Mouse (Mus musculus): ENCODE results near the gene Fto. TPM values are rescaled to one million over a fixed set of nuclear protein-coding genes. Genes with fewer than 3 reads are reported as not detected.

Fto gene
- total RNA-seq, 2 experiments from 2014 or later: 95.4 to 98.1 TPM

DNA sequence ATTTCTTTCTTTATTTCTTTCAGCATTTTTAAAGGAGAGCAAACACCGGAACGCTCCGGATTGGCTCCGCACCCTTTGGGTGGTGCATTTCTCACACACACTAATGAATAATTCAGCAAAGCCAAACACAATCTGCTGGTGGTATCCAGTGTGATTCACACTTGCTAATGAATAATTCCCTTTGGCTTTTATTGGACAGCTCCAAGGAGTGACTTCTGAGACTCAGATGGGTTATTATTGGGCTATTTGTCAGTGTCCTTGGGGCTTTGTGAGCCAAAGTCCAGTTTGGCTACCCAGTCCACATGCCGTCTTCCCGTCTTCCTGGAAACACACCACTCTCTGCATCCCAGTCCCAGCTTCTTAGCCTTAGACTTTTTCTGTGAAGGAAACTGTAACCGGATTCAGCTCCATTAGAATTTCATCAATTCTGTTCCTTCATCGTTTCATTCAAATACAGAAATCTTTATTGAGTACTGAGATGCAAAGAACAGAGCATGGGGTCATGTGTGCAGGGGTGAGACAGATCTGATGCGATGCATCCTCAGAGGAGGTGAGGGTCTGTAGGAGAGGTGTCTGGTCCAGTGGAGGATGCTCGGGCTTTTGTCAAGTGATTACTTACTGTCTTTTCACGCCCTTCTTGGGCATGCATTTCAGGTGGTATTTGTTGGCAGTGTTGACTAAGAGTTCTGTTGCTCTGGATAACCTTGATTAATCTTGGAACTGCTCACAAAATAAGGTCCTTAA, 42.8 kb downstream of the Fto start:
- no peak for DNase-seq (ENCODE audit: low spot score in 2 of 2)

DNA sequence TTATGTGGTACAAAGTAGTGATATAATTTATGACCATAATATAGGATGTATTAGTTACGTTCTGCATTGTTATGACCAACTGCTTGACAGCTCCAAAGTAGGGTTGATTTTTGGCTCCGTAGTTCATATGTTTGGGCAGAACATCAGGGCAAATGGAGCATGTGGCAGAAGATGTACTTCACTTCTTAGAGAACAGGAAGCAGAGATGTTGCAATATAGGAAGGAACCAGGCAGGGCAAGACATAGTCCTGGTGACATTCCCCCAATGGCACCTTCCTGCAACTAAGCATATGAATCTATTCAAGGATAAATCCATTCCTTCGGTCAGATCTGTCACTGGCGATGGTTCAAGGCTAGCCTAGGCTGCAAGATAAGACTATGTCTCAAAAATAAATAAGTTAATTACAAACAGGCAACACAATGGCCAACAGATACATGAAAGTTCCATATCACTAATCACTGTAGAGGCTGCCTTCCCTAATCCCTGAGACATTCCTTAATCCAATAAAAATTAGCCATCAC, 44.2 kb downstream of the Fto start:
- DNase-seq (ENCODE audit: low spot score in 2 of 2): no peak

DNA sequence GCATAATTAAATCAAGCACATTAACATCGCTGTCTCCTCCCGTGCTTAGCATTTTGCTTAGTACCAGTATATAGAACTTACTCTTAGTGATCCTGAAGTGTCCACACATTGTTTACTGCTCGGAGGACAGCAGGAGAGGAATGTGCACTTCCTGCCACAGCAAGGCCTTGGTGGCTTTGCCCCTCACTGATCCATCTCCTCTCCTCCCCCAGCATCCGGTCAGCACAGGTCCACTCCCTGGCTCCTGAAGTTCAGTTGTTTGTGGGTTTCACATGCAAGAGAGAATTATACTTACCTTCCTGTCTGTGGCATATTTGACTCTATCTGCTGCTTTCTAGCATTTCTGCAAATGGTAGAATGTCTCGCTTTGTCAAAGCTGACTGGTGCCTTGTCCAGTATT, 44.7 kb downstream of the Fto start:
- no peak for DNase-seq (ENCODE audit: low spot score in 2 of 2)

DNA sequence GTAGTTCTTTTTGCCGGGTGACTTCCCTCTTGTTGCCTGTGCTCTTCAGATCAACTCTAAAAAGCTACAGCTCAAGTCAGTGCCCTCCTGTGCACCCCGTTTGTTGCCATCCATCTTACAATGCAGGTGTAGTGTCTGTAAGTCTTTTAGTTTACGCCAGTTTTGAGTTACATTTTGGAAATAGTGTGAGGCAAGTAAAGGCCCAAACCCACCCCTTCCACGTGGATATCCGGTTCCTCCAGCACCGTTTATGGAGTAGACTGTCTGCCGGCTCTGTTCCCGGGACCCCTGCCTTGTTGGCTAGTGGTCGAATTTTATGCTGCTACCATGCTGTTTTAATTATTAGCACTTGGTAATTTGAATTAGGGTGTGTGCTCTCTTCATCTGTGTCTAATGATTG, 46.2 kb downstream of the Fto start:
- no peak for DNase-seq (ENCODE audit: low spot score in 2 of 2)

DNA sequence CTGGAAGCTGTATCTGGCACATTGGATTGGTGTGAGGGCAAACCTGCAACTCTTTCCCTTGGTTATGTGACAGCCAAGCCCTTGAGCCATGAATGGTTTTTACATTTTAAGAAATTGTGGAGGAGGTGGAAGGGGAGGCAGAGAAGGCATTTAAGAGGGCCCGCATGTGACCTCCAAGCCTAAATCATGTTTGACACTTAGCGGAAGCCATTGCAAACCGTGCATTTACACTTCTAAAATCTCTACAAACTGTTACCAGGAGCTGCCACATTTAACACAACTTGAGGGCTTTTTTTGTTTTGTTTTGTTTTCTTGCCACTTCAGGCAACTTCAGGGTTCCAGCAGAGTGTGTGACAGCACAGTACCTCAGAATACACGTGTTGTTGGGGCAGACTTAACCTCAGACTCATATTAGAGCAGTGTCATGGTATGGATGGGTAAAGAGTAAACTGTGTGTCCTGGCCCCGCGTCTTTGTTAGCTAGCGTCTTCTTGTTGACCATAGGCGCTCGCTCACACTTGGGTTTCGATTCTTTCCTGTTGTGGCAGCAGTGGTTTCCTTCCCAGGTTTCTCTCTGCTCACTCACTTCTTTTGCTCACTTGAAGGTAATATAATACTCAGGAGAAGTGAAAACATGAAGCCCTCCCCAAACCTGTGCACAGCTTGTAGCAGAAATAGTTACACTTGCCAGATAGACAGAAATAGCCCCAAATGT, 47.5 kb downstream of the Fto start:
- DNase-seq (ENCODE audit: low spot score in 2 of 2): no peak

DNA sequence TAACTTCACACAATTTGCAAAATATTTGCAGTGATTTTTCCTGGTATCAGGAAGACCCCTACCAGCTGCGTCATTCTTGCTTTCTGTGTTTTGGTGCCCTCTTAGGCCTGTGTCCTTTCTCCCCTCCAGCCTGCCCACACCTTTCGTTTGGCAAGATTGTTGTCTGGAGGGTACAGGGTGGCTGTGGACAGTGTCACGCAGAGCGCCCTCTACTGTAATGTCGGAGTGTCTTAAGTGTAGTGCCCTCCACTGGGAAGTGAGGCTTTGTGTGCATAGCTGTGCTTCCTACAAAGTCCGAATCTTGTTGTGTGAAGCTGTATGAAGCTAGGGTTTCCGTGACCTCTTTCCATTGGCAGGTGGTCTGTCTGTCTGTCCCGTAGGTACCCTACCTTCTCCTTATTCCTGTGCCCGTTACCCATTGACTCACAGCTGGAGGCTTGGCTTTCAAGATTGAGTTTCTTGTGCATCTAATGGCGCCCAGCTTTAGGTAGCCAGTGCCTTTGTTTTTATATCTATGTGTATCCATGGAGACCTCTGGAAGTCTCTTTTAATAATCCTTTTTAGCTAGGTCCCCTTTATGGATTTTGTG, 50.0 kb downstream of the Fto start:
- no peak for DNase-seq (ENCODE audit: low spot score in 2 of 2)

DNA sequence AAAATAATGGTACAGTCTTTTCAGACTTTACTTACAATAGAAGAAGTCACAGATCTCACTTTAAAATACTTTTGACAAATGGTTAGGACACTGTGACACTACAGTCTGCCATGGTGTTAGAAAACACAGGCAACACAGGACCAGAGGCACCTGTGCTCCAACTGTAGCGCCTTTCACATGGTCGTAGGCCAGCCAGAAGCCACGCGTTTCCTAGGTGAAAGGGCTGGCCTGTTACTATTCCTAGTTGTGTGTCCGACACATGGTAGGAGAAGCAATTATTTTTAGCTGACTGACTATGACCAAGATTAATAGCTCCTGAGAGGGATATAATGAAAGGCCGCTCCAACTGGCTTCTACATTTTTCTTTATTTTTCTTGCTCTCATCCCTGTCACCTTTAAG, 50.9 kb downstream of the Fto start:
- no peak for DNase-seq (ENCODE audit: low spot score in 2 of 2)

DNA sequence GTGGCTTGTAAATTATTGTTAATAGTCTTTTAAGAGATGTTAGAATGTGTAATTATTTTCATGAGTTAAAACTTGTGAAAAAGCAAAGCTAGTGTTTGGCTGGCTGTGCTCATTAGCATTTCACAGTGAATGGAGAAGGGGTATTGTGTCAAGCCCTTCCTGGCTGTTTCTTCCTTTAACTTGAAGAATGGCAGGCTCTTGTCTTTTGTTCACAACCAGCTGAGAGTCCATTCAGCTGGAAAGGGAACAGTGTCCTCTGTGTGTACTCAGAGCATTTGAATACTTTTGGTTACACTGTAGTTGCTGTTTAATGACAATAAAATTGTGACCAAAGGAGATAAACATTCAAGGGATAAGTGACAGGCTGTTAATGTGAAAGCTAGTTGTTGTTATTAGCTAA, 52.5 kb downstream of the Fto start:
- DNase-seq (ENCODE audit: low spot score in 2 of 2): no peak

DNA sequence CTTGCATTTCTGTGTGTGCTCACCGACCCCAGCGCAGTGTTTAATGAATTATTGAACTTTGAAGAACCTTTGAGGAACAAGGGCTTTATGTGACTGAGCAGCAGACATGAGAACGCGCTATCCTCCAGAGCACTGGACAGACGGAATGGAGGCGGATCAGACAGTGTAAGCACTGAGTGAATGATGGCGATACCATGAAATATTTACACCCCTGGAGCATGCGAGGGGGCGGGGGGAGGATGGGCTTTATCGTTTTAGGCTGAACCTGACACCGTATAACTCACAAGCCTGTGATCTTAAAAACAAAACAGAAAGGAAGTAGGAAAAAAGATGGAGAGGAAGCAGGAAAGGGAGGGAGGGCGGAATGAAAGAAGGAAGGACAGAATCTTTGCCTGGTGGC, 57.6 kb downstream of the Fto start:
- no peak for DNase-seq (ENCODE audit: low spot score in 2 of 2)

DNA sequence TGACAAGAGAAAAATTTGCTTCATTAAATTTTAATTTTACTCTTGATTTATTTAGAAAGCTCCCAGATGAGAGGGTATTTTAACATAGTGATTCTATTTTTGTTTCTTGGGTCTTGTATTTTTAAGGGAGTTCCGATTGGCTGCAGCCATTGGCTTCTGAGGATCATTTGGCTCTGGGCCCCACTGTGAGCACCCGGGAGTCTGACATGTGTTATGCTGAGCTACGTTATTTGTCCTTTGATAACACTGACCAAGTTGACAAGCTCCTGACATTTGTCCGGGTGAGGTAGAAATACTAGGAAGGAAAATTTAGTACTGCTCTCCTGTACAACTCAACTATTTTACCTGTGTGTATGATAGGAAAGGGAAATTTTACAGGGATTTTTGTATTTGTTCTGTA, 58.7 kb downstream of the Fto start:
- no peak for DNase-seq (ENCODE audit: low spot score in 2 of 2)

DNA sequence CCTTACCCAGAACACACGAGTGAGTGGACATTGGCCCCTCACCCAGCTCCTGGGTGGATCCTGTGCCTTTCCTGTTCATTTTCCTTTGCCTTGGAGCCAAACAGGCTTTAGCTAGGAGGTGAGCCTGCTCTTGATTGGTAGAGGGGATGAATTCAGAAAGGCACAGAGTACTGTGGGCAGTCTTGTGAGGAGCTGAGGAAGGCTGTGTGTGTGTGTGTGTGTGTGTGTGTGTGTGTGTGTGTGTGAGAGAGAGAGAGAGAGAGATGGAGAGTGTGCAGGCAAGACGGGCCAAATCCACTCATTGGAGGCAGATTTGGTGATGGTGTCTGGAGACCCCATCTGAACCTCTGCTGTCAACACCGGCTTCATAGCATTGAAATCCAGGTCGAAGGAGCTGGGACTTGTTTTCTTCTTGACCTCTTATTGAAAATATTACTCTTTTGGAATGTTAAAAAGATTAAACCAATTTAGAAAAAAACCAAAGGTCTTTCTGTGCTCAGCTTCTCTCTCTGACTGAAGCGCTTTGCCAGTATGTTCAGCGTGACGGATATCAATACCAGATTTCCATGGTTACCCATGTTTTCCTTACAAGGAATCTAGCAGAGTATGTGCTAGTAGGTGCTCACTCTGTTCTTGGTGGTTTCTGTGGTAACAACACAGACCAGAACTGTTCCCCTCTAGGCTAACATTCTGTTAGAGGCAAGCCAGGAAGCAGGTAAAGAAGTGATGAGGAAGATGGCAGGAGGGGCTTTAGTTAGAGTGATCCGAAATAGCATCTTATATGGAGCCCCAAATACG, 59.7 kb downstream of the Fto start:
- DNase-seq (ENCODE audit: low spot score in 2 of 2): no peak

DNA sequence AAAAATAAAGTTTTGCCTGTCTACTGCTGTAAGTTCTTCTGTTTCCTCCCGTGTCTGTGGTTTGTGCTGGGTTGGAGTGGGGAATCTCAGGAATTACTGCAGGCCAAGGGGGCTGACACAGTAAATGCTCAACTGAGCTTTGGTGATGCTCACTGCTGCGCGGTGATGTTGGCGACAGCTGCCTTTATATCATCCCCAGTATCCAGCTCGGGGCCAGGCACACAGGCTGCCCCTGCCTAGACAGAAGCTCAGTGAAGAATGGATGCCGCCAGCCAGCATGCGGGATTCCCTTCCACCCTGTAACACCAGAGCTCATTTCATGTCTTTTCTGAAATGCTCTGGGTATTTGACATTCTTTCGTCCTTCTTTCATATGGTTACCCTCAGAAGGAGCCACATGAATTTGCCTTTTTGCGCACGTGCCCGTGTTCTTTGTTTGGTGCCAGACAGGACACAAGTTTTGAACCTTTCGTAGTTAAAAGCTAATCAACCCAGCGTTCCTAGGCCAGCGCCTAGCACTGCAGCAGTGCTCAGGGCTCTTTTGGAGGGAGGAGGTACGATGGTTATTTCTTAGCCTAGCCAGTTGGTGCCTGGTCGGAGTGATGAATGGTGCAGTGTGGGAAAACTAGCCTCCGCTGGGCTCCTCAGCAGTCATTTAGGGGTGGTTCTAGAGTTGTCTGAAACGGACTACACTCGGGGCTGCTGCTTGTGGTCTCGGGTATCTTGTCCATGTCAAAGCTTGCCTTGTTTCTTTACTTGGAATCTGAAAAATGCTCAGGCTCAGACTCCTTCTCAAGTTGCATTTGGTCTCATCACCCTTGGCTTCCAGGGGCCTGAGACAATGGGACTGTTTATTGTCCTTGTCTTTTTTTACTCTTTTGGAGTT, 62.0 kb downstream of the Fto start:
- DNase-seq (ENCODE audit: low spot score in 2 of 2): no peak

DNA sequence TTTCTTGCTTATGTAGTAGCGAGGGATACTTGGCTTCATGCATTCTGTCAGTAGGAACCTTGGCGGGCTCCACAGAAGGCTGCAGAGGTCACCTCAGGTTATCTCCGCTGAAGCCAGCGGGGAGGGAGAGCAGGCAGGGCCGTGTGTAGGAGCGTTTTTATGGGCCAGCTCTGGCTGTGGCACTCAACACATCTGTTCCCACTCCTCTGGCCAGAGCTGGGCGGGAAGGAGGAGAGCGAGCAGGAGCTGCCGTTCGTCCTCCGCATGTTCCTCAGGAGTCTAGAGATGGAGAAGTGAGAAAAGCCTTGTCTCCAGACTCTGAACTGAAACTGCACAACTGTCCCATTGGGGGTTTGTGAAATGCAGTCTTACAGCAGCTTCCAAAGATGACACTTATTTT, 63.5 kb downstream of the Fto start:
- no peak for DNase-seq (ENCODE audit: low spot score in 2 of 2)

DNA sequence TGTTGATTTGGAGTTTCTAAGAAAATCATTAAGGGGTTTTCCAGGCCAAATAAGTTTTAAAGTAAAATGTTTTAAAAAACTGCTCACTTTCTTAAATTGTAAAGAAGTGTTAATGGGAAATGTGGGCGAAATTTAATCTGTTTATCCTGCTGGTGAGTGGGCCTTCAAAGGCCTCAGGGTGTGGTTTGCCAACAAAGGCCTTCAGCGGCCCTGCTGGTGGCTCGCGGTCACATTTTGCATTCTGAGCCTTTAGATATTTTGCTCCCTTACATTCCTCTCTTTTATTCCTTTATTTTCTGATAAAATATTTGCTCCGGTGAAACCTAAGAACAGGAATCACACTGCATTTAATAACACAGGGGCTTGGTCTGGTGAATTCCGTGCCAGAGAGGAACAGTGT, 64.0 kb downstream of the Fto start:
- no peak for DNase-seq (ENCODE audit: low spot score in 2 of 2)

DNA sequence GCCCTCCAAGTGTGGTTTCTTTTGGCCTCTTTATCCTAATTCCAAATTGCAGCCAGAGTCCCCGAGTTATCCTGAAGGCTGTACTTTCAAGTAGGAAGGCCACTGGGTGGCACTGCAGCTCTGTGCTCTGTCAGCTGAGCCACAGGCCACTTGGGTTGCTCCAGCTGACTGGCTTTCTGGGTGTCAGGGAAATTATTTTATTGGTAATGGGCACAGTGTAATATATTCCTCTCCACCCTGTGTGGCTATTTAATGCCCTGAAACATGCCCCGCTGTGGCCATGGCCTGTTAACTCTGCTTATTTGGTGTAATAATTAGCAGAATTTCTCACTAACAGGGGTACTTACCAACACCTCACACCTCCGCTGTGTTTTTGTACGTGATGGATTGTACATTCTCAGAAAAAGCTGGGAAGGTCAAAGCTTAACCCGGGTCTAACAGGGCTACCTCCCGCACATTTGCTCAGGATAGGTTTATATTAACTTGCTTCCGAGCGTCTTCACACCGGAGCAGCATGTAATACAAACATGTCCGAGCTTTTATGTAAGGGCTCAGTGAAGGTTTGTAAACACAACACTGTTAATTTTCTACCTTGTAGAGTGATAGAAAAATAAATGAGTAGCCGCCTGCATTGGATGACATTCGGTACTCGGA, 65.6 kb downstream of the Fto start:
- DNase-seq (ENCODE audit: low spot score in 2 of 2): peak in 1 of 2 experiments; percentile 53

DNA sequence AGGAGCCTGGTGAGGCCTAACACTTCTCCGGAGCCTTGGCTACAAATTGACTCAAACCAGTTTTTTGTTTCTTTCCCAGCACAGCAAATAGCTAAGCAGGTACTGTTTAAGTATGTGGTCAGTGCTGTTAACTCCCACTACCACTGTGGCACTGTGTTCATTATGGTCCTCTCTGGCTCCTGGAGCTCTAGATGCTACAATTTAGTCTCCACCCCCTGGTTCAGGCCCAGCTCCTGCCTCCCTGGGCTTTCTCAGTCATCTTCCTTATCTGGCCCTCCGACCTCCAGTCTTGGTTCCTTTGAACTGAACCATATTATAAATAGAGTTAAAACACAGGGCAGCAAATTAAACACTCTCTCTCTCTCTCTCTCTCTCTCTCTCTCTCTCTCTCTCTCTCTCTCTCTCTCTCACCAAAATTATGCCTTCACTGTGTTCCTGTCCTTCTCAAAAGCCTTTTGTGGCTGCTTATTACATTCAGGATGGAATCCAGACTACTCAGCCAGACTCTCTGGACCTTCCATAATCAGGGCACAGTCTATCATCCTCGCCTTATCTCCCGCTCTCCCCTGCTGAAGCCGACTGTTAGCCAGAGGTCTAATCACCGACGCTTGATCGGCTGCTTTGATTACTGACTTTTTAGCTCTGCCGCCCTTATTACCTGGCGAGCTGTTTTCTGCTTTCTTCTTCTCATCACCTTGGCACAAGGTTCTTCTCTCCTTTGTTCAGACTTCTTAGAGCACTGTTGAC, 67.6 kb downstream of the Fto start:
- no peak for DNase-seq (ENCODE audit: low spot score in 2 of 2)

DNA sequence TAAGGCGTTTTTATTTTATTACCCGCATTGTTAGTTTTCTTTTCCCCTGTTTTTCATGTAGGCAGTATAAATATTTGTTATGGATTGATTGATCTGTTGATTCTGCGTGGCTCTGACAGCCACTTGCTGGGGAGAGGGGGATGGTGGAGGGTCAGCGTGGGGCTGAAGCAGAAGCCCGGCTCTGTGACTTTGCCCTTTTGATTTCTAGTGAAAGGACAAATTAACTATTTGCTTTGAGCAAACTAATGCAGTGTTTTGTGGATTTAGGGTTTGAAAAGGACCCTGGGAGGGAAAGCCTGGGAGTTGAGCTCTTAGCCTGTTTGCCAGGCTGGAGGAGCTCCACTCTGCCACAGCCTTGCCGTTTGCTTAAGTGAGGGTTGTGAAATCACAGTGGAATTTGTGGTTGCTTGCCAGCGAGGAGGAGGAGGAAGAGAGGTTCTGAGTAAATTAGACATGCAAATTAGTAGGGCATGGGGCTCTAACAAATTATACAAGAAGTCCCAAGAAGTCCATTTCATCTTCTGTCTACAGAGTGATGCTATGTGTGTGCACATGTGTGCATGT, 68.3 kb downstream of the Fto start:
- no peak for DNase-seq (ENCODE audit: low spot score in 2 of 2)

DNA sequence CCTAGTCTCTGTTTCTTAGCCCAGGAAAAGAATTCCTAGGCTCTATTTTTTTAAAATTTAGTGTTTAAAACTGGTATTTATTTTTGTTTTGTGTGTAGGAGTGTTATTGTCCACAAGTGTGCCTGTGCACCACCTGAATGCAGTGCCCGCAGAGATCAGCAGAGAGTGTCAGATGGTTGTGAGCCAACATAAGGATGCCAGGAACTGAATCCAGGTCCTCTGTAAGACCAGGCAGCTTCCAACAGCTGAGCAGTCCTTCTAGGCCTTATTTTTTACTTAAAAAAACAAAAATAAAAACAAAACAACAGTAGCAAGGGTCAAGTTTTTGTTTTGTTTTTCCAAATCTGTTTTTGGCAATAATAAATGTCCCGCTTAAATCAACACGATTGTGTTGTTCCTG, 69.9 kb downstream of the Fto start:
- no peak for DNase-seq (ENCODE audit: low spot score in 2 of 2)

DNA sequence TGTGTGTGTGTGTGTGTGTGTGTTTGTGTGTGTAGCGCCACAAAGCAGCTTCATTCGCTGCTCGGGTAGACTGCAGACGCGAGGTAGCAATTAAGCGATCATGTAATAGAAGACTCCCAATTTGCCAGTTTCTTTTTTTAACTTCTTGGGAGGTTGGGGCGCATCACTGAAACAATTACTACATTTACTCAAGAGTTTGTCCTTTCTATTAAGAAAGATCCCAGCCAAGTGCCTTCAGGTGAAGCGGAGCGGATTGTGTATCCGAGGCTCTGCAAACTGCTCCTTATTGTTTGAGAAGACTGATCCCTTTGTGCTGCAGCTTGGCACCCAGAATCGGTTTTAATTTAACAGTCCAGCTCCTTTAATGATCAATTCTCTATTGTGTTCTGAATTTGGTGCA, 70.5 kb downstream of the Fto start:
- DNase-seq (ENCODE audit: low spot score in 2 of 2): no peak
